Comparison of ENCODE assay signal across 16 mouse cellular contexts in genomic region chr2:179045361-179045760, GRCm38 (mm10).
A peak's percentile ranks its signal among the peaks of the same experiment; 100 is the strongest.
DNase-seq lines count a peak whose midpoint lies in the region; ATAC-seq and TF ChIP-seq lines count a peak whose summit lies in the region.
"Had no signal": no experiment of that assay in that cellular context is flagged by ENCODE, and none has a peak within 500 bp of the region (broad histone marks: within the 10 kb centered on the region; RNA-seq: fewer than 3 reads in every experiment).

No protein-coding gene starts in this region.

- 39% methylated on average over 1 of the region's 1 CpGs for WGBS in kidney, embryonic 15.5 days
- 55% methylated on average over 1 of the region's 1 CpGs for WGBS in embryonic facial prominence, embryonic 10.5 days
- WGBS in forebrain, postnatal 0 days = 13% methylated on average over 1 of the region's 1 CpGs
- 21% methylated on average over 1 of the region's 1 CpGs for WGBS in limb, embryonic 12.5 days

- DNase-seq in kidney, postnatal 4 days = no peak
- DNase-seq in embryonic facial prominence, embryonic 10.5 days (ENCODE audit: low spot score) = peak; percentile 15
- DNase-seq in forebrain, postnatal 0 days = peak; percentile 43
- DNase-seq in urinary bladder, postnatal 10 days (ENCODE audit: low spot score) = no peak
- DNase-seq in left cerebral cortex, adult 8-10 months (ENCODE audit: low spot score in 2 of 2) = no peak
- no peak for DNase-seq in frontal cortex, postnatal 25 days (ENCODE audit: low spot score in 2 of 2)
- DNase-seq: cerebellum, adult 11-12 months; heart, adult 2 months; heart, postnatal 14 days; kidney, adult 18-20 months; lung, embryonic 14.5 days; spleen, adult 18-20 months had no signal

- H3K4me3 ChIP-seq in kidney, embryonic 15.5 days (replicated peaks) = no peak overlapping the region
- no peak overlapping the region for H3K4me3 ChIP-seq in embryonic facial prominence, embryonic 10.5 days
- H3K4me3 ChIP-seq in forebrain, postnatal 0 days (ENCODE audit: low read depth, low read length) = no peak overlapping the region
- H3K4me3 ChIP-seq in limb, embryonic 12.5 days (replicated peaks) = no peak overlapping the region
- H3K4me3 ChIP-seq: heart, adult 2 months; layer of hippocampus, adult 2 months had no signal

- no peaks in the 10 kb centered on the region for H3K36me3 ChIP-seq in kidney, embryonic 15.5 days
- H3K36me3 ChIP-seq in embryonic facial prominence, embryonic 10.5 days (replicated peaks) = no peaks in the 10 kb centered on the region
- no peaks in the 10 kb centered on the region for H3K36me3 ChIP-seq in forebrain, postnatal 0 days (ENCODE audit: insufficient read depth)
- H3K36me3 ChIP-seq in limb, embryonic 12.5 days = no peaks in the 10 kb centered on the region
- H3K36me3 ChIP-seq: G1E had no signal

- 0 out of 2 replicates have a peak, but pooled peaks cover 7% of the 10 kb centered on the region for H3K4me1 ChIP-seq in kidney, embryonic 15.5 days
- H3K4me1 ChIP-seq in embryonic facial prominence, embryonic 10.5 days = peaks cover 28% of the 10 kb centered on the region
- no peaks in the 10 kb centered on the region for H3K4me1 ChIP-seq in forebrain, postnatal 0 days (ENCODE audit: insufficient read depth)
- H3K4me1 ChIP-seq in limb, embryonic 12.5 days (replicated peaks) = no peaks in the 10 kb centered on the region; the same call in 1 of the 2 replicates

- H3K4me2 ChIP-seq in kidney, embryonic 15.5 days = no peak overlapping the region
- H3K4me2 ChIP-seq in forebrain, postnatal 0 days (ENCODE audit: low read depth) = no peak overlapping the region
- H3K4me2 ChIP-seq in limb, embryonic 12.5 days = no peak overlapping the region
- H3K4me2 ChIP-seq: lung, embryonic 14.5 days had no signal

- no peak overlapping the region for H3K27ac ChIP-seq in kidney, embryonic 15.5 days
- no peak overlapping the region for H3K27ac ChIP-seq in embryonic facial prominence, embryonic 10.5 days (replicated peaks)
- no peak overlapping the region for H3K27ac ChIP-seq in forebrain, postnatal 0 days (ENCODE audit: low read depth, low read length)
- no peak overlapping the region for H3K27ac ChIP-seq in limb, embryonic 12.5 days
- H3K27ac ChIP-seq: heart, adult 2 months; layer of hippocampus, adult 2 months had no signal

- 0 out of 2 replicates have a peak, but pooled peaks have one; percentile 29 for ATAC-seq in kidney, embryonic 15.5 days (replicated peaks; ENCODE audit: low FRiP score)
- ATAC-seq in forebrain, postnatal 0 days = peak; percentile 89
- peak; percentile 31; the same call in 1 of the 2 replicates for ATAC-seq in limb, embryonic 12.5 days (ENCODE audit: insufficient number of reproducible peaks, insufficient read depth, low FRiP score, low TSS enrichment, low read depth)

- no peaks in the 10 kb centered on the region for H3K27me3 ChIP-seq in kidney, embryonic 15.5 days
- H3K27me3 ChIP-seq in embryonic facial prominence, embryonic 10.5 days (replicated peaks; ENCODE audit: low read depth, poor library complexity, severe bottlenecking) = no peaks in the 10 kb centered on the region
- H3K27me3 ChIP-seq in forebrain, postnatal 0 days (ENCODE audit: insufficient read depth, low read length) = no peaks in the 10 kb centered on the region
- no peaks in the 10 kb centered on the region; the same call in 1 of the 2 replicates for H3K27me3 ChIP-seq in limb, embryonic 12.5 days

- H3K9ac ChIP-seq in kidney, embryonic 15.5 days = no peak overlapping the region
- H3K9ac ChIP-seq in forebrain, postnatal 0 days = no peak overlapping the region
- H3K9ac ChIP-seq in limb, embryonic 12.5 days (replicated peaks) = no peak overlapping the region
- H3K9ac ChIP-seq: lung, embryonic 14.5 days had no signal

- no peak for TF ChIP-seq CTCF in forebrain, postnatal 0 days (IDR thresholded peaks at IDR 0.05; ENCODE audit: low read depth)

- no peaks in the 10 kb centered on the region for H3K9me3 ChIP-seq in kidney, embryonic 15.5 days (replicated peaks)
- H3K9me3 ChIP-seq in embryonic facial prominence, embryonic 10.5 days = no peaks in the 10 kb centered on the region
- no peaks in the 10 kb centered on the region for H3K9me3 ChIP-seq in forebrain, postnatal 0 days (ENCODE audit: low read length)
- no peaks in the 10 kb centered on the region for H3K9me3 ChIP-seq in limb, embryonic 12.5 days

Comparison
In these comparisons a context has a peak if more than half of its experiments do, and no peak if none do; other contexts are left out.
1. ATAC-seq: peak in every context shown above with its lines; median percentile 89 in forebrain, postnatal 0 days; 31 in limb, embryonic 12.5 days; 29 in kidney, embryonic 15.5 days.
2. DNase-seq: peak in embryonic facial prominence, embryonic 10.5 days (single experiment) and forebrain, postnatal 0 days (single experiment); none in kidney, postnatal 4 days (0 of 2), urinary bladder, postnatal 10 days (single experiment), left cerebral cortex, adult 8-10 months (0 of 2) and frontal cortex, postnatal 25 days (0 of 2).